Mouse (Mus musculus): Measurements from ENCODE around the gene Adprhl1.
A peak's percentile ranks its signal among the peaks of the same experiment; 100 is the strongest.

Gene Adprhl1

DNA sequence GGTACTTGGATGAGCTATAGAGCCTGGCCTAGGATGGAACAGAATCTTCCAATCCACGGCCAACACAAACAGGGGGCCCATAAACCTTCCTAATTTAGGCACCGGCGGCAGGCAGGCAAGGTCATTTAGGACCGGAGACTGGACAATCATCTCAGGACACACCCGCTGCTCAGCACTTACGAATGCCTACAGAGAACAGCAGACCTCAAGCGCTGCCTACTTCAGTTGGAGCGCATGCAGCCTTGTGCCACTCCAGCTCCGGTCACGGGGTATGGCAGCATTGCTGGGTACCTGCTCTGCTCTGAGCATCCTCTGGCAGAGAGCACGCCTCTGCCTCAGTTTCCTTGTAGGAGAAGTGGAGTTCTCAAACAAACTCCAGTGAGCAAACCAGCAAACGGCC is 24.2 kb downstream of the Adprhl1 start:
- DNase-seq (ENCODE audit: low read depth, low spot score) = no peak

DNA sequence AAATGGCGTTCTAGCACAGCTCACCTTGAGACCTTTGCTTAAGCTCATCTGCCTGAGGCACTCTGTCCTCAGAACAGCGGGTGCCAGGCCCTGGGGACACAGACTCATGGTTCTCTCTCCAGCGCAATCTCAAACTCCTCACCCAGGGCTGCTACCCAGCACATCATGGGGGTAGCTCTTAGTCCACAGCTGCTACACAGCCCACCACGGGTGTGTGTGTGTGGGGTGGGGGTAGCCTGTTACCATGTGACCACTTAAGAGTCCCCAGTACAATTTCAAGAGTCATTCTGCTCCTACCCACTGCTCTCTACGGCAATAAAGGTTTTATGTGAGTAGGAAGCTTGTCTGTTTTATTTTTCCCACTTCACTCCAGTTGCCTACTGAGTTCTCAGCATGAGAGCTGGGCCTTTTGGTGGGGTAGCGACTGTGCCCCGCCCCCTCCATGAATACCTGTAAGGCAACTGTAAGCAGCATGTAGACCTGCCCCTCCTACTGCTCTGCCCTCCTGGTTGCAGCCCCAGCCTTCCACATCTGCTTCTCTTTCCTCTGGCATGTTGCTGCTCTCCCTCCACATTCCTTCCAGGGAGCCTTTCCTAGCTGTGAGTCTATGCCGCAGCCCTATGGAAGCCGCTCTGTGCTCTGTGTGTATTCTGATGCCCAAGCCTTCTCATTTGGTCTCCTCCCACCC is 24.9 kb downstream of the Adprhl1 start:
- DNase-seq (ENCODE audit: low read depth, low spot score) = no peak

DNA sequence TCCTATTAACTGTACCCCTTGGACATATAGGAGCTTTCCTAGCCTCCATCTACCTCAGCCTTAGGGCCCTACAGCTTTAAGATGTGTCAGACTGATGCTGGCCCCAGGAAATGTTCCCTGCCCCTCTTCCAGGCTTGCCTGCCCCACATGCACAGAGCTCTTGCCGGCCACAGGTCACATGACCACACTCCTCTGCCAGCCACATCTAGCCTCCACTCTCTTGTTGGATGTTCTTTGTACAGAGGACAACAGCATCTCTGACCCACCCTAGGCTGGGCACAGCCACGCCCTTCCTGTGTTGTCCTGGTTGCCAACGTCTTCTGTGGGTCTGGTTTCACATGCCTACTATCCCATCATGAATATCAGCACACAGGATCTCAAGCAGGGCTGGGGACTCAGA is 26.8 kb downstream of the Adprhl1 start:
- no peak for DNase-seq (ENCODE audit: low read depth, low spot score)

- no peak for DNase-seq (ENCODE audit: low read depth, low spot score)
Observed at GRCm38 (mm10) chr8:13226288-13226687, 27.7 kb downstream of the Adprhl1 start.

- DNase-seq (ENCODE audit: low read depth, low spot score) = no peak
Observed at GRCm38 (mm10) chr8:13224426-13224825, 29.5 kb downstream of the Adprhl1 start.

GRCm38 (mm10) chr8:13218441-13218840 is 35.5 kb downstream of the Adprhl1 start:
- no peak for DNase-seq (ENCODE audit: low read depth, low spot score)

- DNase-seq (ENCODE audit: low read depth, low spot score) = no peak
Observed at GRCm38 (mm10) chr8:13217986-13218385, 36.0 kb downstream of the Adprhl1 start.

GRCm38 (mm10) chr8:13217093-13217492 is 36.9 kb downstream of the Adprhl1 start:
- DNase-seq (ENCODE audit: low read depth, low spot score) = no peak

DNA sequence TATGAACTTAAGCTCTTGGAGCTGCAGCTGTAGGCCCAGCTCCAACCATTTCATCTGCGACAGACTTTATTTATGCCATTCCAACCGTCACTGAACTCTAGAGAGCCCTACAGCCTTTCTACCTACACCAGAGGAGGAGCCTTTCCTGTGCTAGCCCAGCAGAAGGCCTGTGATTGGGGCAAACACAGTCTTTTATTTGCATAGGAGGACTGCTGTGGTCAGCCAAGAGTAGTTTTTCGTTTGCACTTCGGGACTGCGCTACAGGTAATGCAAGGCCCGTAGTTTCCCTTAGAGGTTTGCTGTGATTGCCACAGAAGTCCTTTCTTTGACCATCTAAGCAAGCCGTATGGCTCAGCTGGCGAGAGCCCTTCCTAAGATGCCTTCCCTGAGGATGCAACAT is 37.6 kb downstream of the Adprhl1 start:
- no peak for DNase-seq (ENCODE audit: low read depth, low spot score)

GRCm38 (mm10) chr8:13213479-13214268 is 40.3 kb downstream of the Adprhl1 start:
- peak; percentile 92 for DNase-seq (ENCODE audit: low read depth, low spot score)

- DNase-seq (ENCODE audit: low read depth, low spot score) = no peak
Observed at GRCm38 (mm10) chr8:13209770-13210169, 44.2 kb downstream of the Adprhl1 start.

GRCm38 (mm10) chr8:13208627-13209355 is 45.2 kb downstream of the Adprhl1 start:
- DNase-seq (ENCODE audit: low read depth, low spot score) = no peak

- no peak for DNase-seq (ENCODE audit: low read depth, low spot score)
Observed at GRCm38 (mm10) chr8:13206290-13206689, 47.7 kb downstream of the Adprhl1 start.

GRCm38 (mm10) chr8:13205311-13205710 is 48.7 kb downstream of the Adprhl1 start:
- no peak for DNase-seq (ENCODE audit: low read depth, low spot score)

DNA sequence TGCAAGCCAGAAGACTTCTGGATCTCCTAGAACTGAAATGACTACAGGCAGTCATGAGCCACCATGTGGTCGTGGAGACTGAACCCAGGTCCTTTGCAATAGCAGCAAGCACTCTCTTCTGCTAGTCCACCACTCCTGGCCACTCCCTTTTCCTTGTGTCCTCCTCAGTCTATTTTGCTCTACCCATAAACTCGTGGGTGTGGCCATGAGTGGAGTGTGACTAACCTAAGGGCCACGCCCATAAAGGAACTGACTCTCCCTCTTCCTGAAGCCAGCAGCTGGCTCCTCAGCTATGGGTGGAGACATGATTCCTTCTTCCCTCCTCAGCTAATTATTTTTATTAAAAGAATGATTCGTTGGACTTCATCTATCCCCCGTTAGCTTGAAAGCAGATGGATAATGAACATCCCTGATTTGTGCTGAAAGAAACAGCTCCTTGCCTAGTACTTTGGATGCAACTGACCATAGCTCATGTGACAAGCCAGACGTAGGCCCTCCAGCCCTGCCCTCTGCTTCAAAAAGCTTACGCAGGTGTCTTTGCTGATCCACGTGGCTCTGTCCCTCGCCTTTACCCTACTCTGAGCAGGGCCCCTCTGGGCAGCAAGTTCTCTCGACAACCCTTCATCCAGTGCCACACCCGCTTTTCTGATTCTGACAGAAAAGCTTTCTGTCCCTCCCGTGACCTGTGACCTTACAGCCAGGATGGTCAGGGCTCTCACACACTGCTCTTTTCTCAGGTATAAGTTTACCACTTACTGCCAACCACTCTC is 49.4 kb downstream of the Adprhl1 start:
- DNase-seq (ENCODE audit: low read depth, low spot score) = no peak

DNA sequence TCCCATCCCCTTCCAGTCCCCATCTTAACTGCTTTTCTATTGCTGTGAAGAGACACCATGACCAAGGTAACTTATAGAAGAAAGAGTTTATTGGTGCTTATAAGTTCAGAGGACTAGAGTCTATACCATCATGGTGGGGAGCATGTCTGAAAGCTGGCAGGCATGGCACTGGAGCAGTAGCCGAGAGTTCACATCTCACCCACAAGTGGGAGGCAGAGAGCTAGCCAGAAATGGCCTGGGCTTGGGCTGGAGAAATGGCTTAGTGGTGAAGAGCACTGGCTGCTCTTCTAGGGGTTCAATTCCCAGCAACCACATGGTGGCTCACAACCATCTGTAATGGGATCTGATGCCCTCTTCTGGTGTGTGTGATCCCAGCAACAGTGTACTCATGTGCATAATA is 50.5 kb downstream of the Adprhl1 start:
- peak; percentile 21 for DNase-seq (ENCODE audit: low read depth, low spot score)

- no peak for DNase-seq (ENCODE audit: low read depth, low spot score)
Observed at GRCm38 (mm10) chr8:13202806-13203205, 51.2 kb downstream of the Adprhl1 start.

GRCm38 (mm10) chr8:13202041-13202440 is 51.9 kb downstream of the Adprhl1 start:
- DNase-seq (ENCODE audit: low read depth, low spot score) = no peak

- DNase-seq (ENCODE audit: low read depth, low spot score) = no peak
Observed at GRCm38 (mm10) chr8:13201013-13201334, 53.0 kb downstream of the Adprhl1 start.

DNA sequence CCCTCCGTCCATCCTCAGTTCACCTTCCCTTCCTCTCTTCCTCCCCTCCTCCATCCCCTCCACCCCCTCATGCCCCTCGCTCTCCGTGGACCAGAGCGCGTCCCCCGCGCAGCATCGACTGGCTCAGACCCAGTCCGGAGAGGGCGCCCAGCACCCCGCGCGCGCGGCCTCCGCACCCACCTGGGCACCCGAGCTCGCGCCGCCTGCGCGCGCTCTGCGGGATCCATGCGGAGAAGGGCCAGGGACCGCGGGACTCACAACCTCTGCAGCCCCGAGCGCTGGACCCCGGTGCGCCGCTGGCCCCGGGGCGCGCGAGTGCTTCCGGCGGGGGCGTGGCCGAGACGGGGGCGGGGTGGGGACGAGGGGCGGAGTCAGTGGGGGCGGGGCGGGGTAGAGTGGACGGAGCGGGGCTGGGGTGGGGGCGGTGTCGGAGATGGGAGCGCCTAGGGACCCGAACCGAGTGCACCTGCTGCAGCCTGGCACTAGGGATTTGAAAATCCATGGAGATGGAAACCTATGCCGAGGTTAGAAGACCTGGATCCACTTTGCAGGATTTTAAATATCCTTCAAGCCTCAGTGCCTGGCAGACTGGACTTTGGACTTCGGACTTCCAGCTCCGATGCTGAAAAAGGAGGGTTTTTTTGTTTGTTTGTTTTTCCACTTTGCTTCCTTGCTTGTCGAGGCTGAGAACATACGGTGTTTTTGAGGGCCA is 53.5 kb downstream of the Adprhl1 start, which contains the start of gene Grtp1:
Gene Grtp1, minus strand, starts transcription at position 320 of the 712 bp plus-strand sequence.
- peak; percentile 39 for DNase-seq (ENCODE audit: low read depth, low spot score)

Measured in CD4-positive helper T cell, adult 2 months (primary cell).